ENCODE assay signal across 8 mouse cellular contexts in the genomic region with DNA sequence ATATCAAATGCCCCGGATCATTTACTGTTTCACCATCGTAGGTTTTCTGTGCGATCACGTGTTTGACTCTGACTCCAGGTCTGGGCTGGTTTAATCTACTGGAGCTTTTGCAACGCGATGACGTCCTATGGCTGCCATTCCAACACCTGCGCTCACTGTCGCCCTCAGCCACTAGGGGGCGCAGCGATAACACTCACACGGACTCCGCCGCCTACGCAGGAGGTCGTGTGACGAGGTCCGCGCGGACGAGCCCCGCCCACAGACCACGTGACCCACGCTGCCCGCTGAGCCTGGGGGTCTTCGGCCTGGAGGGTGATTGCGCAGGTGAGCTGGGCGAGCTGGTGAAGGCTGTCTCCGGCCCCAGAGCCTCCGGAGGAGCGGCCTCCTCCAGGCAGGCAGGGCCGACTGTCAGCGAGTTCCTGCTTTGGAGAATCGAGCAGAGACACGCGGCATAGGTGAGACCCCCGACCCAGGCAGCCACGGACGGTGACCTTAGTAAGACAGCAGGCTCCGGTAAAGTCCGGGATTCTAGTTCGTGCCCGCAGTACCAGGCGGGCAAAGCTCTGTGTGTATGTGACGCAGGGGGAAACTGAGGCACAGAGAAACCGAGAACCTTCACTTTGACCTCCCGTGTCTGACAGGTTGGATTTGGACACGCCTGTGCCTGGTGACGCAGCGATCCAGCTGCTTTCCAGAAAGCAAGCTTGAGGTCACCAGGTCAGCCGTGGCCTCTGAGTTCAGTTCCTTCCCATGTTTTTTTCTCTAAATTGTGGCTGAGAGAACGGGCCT. TPM values are rescaled to one million over a fixed set of nuclear protein-coding genes. Genes with fewer than 3 reads are reported as not detected.
DNase-seq lines count a peak whose midpoint lies in the region; ATAC-seq lines count a peak whose summit lies in the region.

A gene (plus strand): TSS at position 120 of the 789 bp plus-strand sequence.

- peaks cover 6% of the 10 kb centered on the region; the same call in 1 of the 2 replicates for H3K4me1 ChIP-seq in intestine, embryonic 14.5 days (replicated peaks; ENCODE audit: control insufficient read depth, insufficient read depth, low read length)

- H3K36me3 ChIP-seq in intestine, embryonic 14.5 days (ENCODE audit: control insufficient read depth, insufficient read depth, low read length): peaks cover 2% of the 10 kb centered on the region; the same call in 1 of the 2 replicates

- no peaks in the 10 kb centered on the region for H3K27me3 ChIP-seq in intestine, embryonic 14.5 days (replicated peaks; ENCODE audit: control insufficient read depth, insufficient read depth, low read length)

- peak within 1 kb of the TSS; percentile 65 for H3K4me2 ChIP-seq in intestine, embryonic 14.5 days (ENCODE audit: low read length)

- H3K9me3 ChIP-seq in intestine, embryonic 14.5 days (ENCODE audit: control insufficient read depth, low read length): no peaks in the 10 kb centered on the region

- peak; percentile 98 for DNase-seq in adrenal gland, adult 18-20 months (ENCODE audit: low spot score in 2 of 2)
- DNase-seq in embryo, embryonic 11 days: peak; percentile 96
- peak; percentile 91 for DNase-seq in gastrocnemius, postnatal 25 days
- peak; percentile 99 for DNase-seq in intestine, embryonic 14.5 days (ENCODE audit: low spot score)
- DNase-seq in left cerebral cortex, postnatal 14 days (ENCODE audit: low spot score in 2 of 2): peak; percentile 97 to 98
- DNase-seq in mesoderm, embryonic 11.5 days (ENCODE audit: low read depth, low spot score): peak; percentile 95
- DNase-seq in right cerebral cortex, postnatal 36 days (ENCODE audit: low spot score in 2 of 2): peak; percentile 94 to 96
- DNase-seq in yolk sac, embryonic 10.5 days (ENCODE audit: low spot score): peak; percentile 93

- intact Hi-C loops in left cerebral cortex, postnatal 14 days (cut with DNase I): no loop called here

- peak within 1 kb of the TSS; percentile 83 for H3K4me3 ChIP-seq in intestine, embryonic 14.5 days (ENCODE audit: low read depth, low read length)

- no peak within 1 kb of the TSS for H3K27ac ChIP-seq in intestine, embryonic 14.5 days (ENCODE audit: low read depth)

- 2% methylated on average over 52 of the region's 52 CpGs for WGBS in intestine, embryonic 14.5 days

- peak within 1 kb of the TSS; percentile 64 for H3K9ac ChIP-seq in intestine, embryonic 14.5 days (ENCODE audit: low read length)

- peak; percentile 79 for ATAC-seq in intestine, embryonic 14.5 days (replicated peaks; ENCODE audit: low FRiP score, low TSS enrichment, low read depth)

RNA-seq across cellular contexts. Expression of the gene that starts here (rescaled TPM):
- total RNA-seq in adrenal gland, adult 18-20 months (2021): 100 to 1,000 TPM; 106 to 107 TPM
- 100 to 1,000 TPM; 110 to 138 TPM for total RNA-seq in gastrocnemius, postnatal 25 days (2021)
- 57.3 and 62.3 TPM in 2 replicates for polyA plus RNA-seq in intestine, embryonic 14.5 days (2014; fragmentation: Nextera tagmentation; extraction: Ambion mirVana)
- total RNA-seq in left cerebral cortex, postnatal 14 days (2021): 100 to 1,000 TPM; 142 to 157 TPM
